Mouse (Mus musculus) G1E-ER4 (cell line): ENCODE data around the gene Lpcat2. TPM values are rescaled to one million over a fixed set of nuclear protein-coding genes. Genes with fewer than 3 reads are reported as not detected.

Experiments
- GATA1 ChIP-seq: IDR thresholded peaks from one replicate; pipeline ENCODE4 v1.8.0; 2012; ENCODE audit warnings: low read length, inconsistent platforms
- polyA plus RNA-seq: library from polyadenylated mRNA; stranded (reverse); fragments of >175 nt; gene quantifications from 2 replicates; pipeline ENCODE4 v1.2.3, GENCODE M21; 2012

Gene Lpcat2
- polyA plus RNA-seq, 1 experiment = not detected

DNA sequence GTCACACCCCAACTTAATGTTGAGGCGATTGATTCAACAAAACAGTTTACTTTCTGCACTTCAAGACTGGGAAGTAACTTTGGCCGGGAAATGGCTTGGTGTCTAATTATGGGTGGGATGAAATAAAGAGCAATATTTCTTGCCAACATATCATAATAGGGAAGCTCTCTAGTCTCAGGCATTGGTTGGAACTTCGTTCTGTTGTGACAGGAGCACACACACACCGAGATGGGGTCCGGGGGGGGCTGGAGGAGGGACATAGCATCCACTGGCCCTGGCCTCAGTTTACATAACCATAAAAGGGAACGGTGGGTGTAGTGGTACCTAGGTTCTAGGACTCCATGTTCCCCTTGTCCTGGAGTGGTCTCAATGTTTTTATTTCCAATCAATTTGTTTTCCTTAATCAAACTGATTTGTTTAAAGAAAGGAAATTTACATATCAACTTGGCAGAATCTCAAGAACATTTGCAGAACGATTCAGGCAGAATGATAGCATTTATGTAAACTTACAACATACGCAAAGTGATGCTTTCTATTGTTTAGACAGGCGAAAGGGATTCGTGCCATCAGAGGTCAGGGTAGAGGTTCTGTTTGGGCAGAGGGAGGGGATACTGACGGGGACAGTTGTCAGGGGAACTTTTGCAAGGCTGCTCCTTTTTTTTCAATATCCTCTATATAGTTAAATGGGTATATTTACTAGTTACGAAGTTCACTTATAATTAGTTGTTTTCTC is 95.7 kb downstream of the Lpcat2 start:
- TF ChIP-seq GATA1 = no peak

DNA sequence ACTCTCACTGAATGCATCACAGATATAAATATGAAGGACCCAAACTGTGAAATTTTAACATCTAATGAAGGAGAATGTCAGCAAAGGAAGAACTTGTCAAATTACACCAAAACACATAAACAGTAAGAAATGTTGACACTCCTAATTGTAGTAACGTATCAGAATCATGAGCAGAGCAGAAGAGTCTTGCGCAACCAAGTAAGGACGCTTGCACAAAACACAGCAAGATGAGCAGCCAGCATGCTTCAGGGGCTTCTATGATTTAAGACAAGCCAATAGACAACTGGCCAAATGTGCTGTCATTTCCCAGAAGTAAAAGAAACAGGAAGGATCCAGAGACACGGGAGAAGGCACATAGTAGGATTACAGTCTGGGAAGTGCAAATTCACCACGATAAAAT is 98.9 kb downstream of the Lpcat2 start:
- no peak for TF ChIP-seq GATA1

DNA sequence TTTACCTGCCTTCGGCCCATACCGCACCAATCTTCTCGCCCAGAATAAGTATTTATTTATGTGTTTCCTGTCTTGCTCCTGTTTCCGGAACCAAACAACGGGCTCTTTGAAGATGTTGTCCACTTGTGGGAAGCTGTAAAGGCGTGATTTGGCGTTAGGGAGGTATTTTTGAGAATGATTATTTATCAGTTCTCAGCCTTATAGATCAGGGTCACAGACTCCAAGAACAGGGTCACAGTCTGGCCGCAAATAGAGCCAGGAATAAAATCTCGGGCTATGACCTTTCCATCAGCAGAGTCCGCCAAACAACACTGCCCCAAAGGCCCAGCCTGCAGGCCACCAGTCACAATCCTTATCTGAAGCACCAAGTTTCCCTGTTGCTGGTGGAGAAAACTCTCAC is 104.6 kb downstream of the Lpcat2 start, which contains the start of gene Slc6a2:
Slc6a2 (plus strand) TSS at position 301 of the 400 bp plus-strand sequence.
- TF ChIP-seq GATA1 = no peak

DNA sequence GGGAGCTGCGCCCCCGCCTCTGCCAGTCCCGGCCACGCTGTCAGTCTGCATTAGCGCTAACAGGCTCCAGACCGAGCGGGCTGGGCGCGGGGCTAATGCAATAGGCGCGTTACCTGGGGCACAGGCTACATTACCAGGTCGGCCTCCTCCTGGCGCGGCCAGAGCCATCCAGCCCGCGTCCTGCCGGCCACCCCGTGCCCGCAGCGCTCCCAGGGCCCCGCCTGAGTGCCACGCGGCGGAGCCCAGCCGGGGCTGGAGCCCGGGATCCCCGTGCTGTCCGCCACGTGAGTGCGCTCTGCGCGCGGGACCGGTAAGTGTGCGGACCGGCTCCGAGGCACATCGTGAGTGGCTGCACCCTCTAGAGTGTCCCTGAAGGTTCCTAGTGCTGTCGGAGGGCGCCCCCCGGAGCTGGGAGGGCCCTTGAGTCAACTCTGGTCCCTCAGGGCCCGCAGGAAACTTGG is 105.3 kb downstream of the Lpcat2 start:
- TF ChIP-seq GATA1 = no peak

DNA sequence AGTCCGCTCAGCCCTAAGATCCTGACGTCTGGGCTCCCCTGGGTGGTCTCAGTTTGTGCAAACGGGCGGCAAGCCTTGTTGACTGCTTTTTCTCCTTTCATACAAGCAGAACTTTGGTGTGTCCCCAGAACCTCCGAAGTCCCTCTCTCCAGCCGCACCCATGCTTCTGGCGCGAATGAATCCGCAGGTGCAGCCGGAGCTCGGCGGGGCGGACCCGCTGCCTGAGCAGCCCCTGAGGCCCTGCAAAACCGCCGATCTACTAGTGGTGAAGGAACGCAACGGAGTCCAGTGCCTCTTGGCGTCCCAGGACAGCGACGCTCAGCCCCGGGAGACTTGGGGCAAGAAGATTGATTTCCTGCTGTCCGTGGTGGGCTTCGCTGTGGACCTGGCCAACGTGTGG is 105.9 kb downstream of the Lpcat2 start:
- no peak for TF ChIP-seq GATA1

DNA sequence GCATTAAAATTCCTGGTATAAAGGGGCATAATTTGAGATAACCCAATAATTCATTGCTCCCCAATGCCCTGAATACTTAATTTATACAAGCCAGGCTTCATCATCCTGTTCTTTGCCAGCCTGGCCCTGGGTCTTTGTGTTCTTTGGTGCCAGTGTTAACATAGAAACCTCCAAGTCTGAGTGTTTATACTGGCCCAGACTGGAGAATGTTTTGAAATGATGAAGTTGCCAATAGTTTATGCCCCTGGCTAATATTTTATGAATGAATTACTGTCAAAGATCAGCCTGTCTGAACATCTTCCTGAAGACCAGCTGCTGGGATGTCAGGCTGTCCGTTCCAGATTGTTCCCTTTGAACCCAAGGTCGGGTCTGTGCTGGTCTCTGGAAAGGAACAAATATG is 109.4 kb downstream of the Lpcat2 start:
- no peak for TF ChIP-seq GATA1

Other genes with a start within 250 kb of the Lpcat2 start
- not detected in 2 replicates for gene Irx6, start 181.1 kb upstream of the Lpcat2 start, polyA plus RNA-seq
- not detected in 2 replicates for gene Mmp2, start 28.0 kb upstream of the Lpcat2 start, polyA plus RNA-seq
- gene Capns2, start 46.1 kb downstream of the Lpcat2 start, polyA plus RNA-seq = not detected in 2 replicates
- gene Slc6a2, start 104.7 kb downstream of the Lpcat2 start, polyA plus RNA-seq = not detected in 2 replicates
- gene Ces1a, start 192.9 kb downstream of the Lpcat2 start, polyA plus RNA-seq = not detected in 2 replicates
- not detected in 2 replicates for gene Ces1b, start 224.7 kb downstream of the Lpcat2 start, polyA plus RNA-seq